Mouse (Mus musculus) bone marrow, adult 2 months (tissue): ENCODE measurements around the gene Bmi1.

Experiments
- CTCF ChIP-seq: fragments of 200-500 bp; IDR thresholded peaks from 2 replicates; pipeline ENCODE4 v1.5.1; 2011; ENCODE audit warnings: low read length, control low read depth; ENCODE audit not compliant: control insufficient read depth, insufficient read depth
- POLR2A ChIP-seq: fragments of 200-500 bp; IDR thresholded peaks from 2 replicates; pipeline ENCODE4 v1.6.1; 2011; ENCODE audit warnings: low read depth, mild to moderate bottlenecking, control low read depth, low read length, borderline replicate concordance; ENCODE audit not compliant: control insufficient read depth

DNA sequence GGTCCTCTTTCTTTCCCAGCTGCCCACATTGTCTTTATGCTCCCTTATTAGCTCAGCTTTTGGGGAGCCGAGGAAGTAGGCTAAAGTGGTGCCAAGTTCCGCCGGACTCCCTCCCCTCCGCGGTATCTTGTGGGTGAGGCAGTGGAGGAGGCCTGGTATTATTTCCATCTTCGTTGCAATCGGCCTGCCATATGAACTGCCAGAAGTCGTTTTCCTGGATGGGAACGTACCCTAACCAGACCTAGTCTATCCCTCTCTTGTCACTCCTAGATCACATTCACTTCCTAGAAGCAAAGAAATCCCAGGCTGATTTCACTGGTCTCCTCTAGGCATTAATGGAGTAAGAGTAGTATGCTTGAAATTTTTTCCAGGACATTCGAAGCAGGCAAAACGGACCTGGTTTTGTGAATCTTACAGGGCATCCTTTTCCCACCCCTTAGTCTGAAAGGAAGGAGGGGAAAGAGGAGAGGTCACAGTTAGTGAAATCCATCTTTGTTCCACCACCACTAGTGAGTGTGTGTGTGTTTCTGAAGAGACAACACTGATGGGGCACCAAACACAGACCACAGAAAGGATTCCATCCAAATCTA lies 22.7 kb downstream of the Bmi1 start:
- TF ChIP-seq CTCF (no peak), POLR2A (no peak)
